Mouse (Mus musculus): ENCODE results near the gene C1qc. TPM values are rescaled to one million over a fixed set of nuclear protein-coding genes. Genes with fewer than 3 reads are reported as not detected.

The C1qc gene
- 42.7 and 51.9 TPM in 2 replicates for polyA plus RNA-seq (2012; rRNA removed)

GRCm38 (mm10) chr4:136892811-136893210, at the start of gene C1qc:
Gene C1qc, minus strand, starts transcription at chr4:136893065.
- Histone ChIP-seq H3K27me3 (replicated peaks; ENCODE audit: control insufficient read depth, insufficient read depth, low read length) (no peaks in the 10 kb centered on the region), H3K27ac (ENCODE audit: insufficient read depth, low read depth, low read length) (no peak within 1 kb of the TSS), H3K4me3 (ENCODE audit: insufficient read depth, low read depth, low read length) (no peak within 1 kb of the TSS), H3K4me1 (ENCODE audit: control insufficient read depth, insufficient read depth, low read length) (no peaks in the 10 kb centered on the region), H3K36me3 (ENCODE audit: control insufficient read depth, insufficient read depth, low read length) (no peaks in the 10 kb centered on the region)
- DNase-seq = peak; percentile 32
- WGBS = 63% methylated on average over 5 of the region's 5 CpGs
- TF ChIP-seq POLR2A (IDR thresholded peaks at IDR 0.05; ENCODE audit: low read depth, low read length) (no peak), CTCF (conservative IDR thresholded peaks at IDR 0.05; ENCODE audit: insufficient read depth, insufficient read length, low read depth, low read length) (no peak)

GRCm38 (mm10) chr4:136937935-136938334, 45.1 kb upstream of the C1qc start:
- H3K27me3 ChIP-seq (replicated peaks; ENCODE audit: control insufficient read depth, insufficient read depth, low read length) = no peaks in the 10 kb centered on the region
- H3K4me1 ChIP-seq (ENCODE audit: control insufficient read depth, insufficient read depth, low read length) = no peaks in the 10 kb centered on the region
- TF ChIP-seq POLR2A (IDR thresholded peaks at IDR 0.05; ENCODE audit: low read depth, low read length) (no peak), CTCF (conservative IDR thresholded peaks at IDR 0.05; ENCODE audit: insufficient read depth, insufficient read length, low read depth, low read length) (no peak)
- H3K27ac ChIP-seq (ENCODE audit: insufficient read depth, low read depth, low read length) = no peak overlapping the region
- no peak overlapping the region for H3K4me3 ChIP-seq (ENCODE audit: insufficient read depth, low read depth, low read length)
- no peaks in the 10 kb centered on the region for H3K36me3 ChIP-seq (ENCODE audit: control insufficient read depth, insufficient read depth, low read length)
- WGBS = 88% methylated on average over 5 of the region's 5 CpGs
- DNase-seq = no peak

GRCm38 (mm10) chr4:136937344-136937743, 44.5 kb upstream of the C1qc start:
- H3K36me3 ChIP-seq (ENCODE audit: control insufficient read depth, insufficient read depth, low read length) = no peaks in the 10 kb centered on the region
- no peaks in the 10 kb centered on the region for H3K27me3 ChIP-seq (replicated peaks; ENCODE audit: control insufficient read depth, insufficient read depth, low read length)
- no peak overlapping the region for H3K27ac ChIP-seq (ENCODE audit: insufficient read depth, low read depth, low read length)
- TF ChIP-seq CTCF (conservative IDR thresholded peaks at IDR 0.05; ENCODE audit: insufficient read depth, insufficient read length, low read depth, low read length) = no peak
- TF ChIP-seq POLR2A (IDR thresholded peaks at IDR 0.05; ENCODE audit: low read depth, low read length) = no peak
- DNase-seq = no peak
- H3K4me1 ChIP-seq (ENCODE audit: control insufficient read depth, insufficient read depth, low read length) = no peaks in the 10 kb centered on the region
- H3K4me3 ChIP-seq (ENCODE audit: insufficient read depth, low read depth, low read length) = no peak overlapping the region
- WGBS = 74% methylated on average over 4 of the region's 4 CpGs

GRCm38 (mm10) chr4:136934746-136935613, 42.1 kb upstream of the C1qc start:
- Histone ChIP-seq H3K4me3 (ENCODE audit: insufficient read depth, low read depth, low read length) (no peak overlapping the region), H3K36me3 (ENCODE audit: control insufficient read depth, insufficient read depth, low read length) (no peaks in the 10 kb centered on the region), H3K27ac (ENCODE audit: insufficient read depth, low read depth, low read length) (no peak overlapping the region), H3K4me1 (ENCODE audit: control insufficient read depth, insufficient read depth, low read length) (no peaks in the 10 kb centered on the region), H3K27me3 (replicated peaks; ENCODE audit: control insufficient read depth, insufficient read depth, low read length) (no peaks in the 10 kb centered on the region)
- WGBS = 49% methylated on average over 18 of the region's 18 CpGs
- TF ChIP-seq POLR2A (IDR thresholded peaks at IDR 0.05; ENCODE audit: low read depth, low read length) (no peak), CTCF (conservative IDR thresholded peaks at IDR 0.05; ENCODE audit: insufficient read depth, insufficient read length, low read depth, low read length) (no peak)
- no peak for DNase-seq

- Histone ChIP-seq H3K27me3 (replicated peaks; ENCODE audit: control insufficient read depth, insufficient read depth, low read length) (no peaks in the 10 kb centered on the region), H3K4me3 (ENCODE audit: insufficient read depth, low read depth, low read length) (no peak overlapping the region), H3K36me3 (ENCODE audit: control insufficient read depth, insufficient read depth, low read length) (no peaks in the 10 kb centered on the region), H3K4me1 (ENCODE audit: control insufficient read depth, insufficient read depth, low read length) (no peaks in the 10 kb centered on the region), H3K27ac (ENCODE audit: insufficient read depth, low read depth, low read length) (no peak overlapping the region)
- 87% methylated on average over 8 of the region's 8 CpGs for WGBS
- TF ChIP-seq CTCF (conservative IDR thresholded peaks at IDR 0.05; ENCODE audit: insufficient read depth, insufficient read length, low read depth, low read length) (no peak), POLR2A (IDR thresholded peaks at IDR 0.05; ENCODE audit: low read depth, low read length) (no peak)
- DNase-seq = no peak
Measured at GRCm38 (mm10) chr4:136930474-136930873, 37.6 kb upstream of the C1qc start.

GRCm38 (mm10) chr4:136928928-136929327, 36.1 kb upstream of the C1qc start:
- no peak overlapping the region for H3K27ac ChIP-seq (ENCODE audit: insufficient read depth, low read depth, low read length)
- 12% methylated on average over 5 of the region's 5 CpGs for WGBS
- TF ChIP-seq CTCF (conservative IDR thresholded peaks at IDR 0.05; ENCODE audit: insufficient read depth, insufficient read length, low read depth, low read length) (peak; percentile 48), POLR2A (IDR thresholded peaks at IDR 0.05; ENCODE audit: low read depth, low read length) (no peak)
- peak; percentile 44 for DNase-seq
- H3K36me3 ChIP-seq (ENCODE audit: control insufficient read depth, insufficient read depth, low read length) = no peaks in the 10 kb centered on the region
- H3K27me3 ChIP-seq (replicated peaks; ENCODE audit: control insufficient read depth, insufficient read depth, low read length) = no peaks in the 10 kb centered on the region
- H3K4me1 ChIP-seq (ENCODE audit: control insufficient read depth, insufficient read depth, low read length) = no peaks in the 10 kb centered on the region
- no peak overlapping the region for H3K4me3 ChIP-seq (ENCODE audit: insufficient read depth, low read depth, low read length)

GRCm38 (mm10) chr4:136925804-136926203, 32.9 kb upstream of the C1qc start:
- 26% methylated on average over 15 of the region's 15 CpGs for WGBS
- no peak for TF ChIP-seq CTCF (conservative IDR thresholded peaks at IDR 0.05; ENCODE audit: insufficient read depth, insufficient read length, low read depth, low read length)
- no peak for TF ChIP-seq POLR2A (IDR thresholded peaks at IDR 0.05; ENCODE audit: low read depth, low read length)
- H3K27me3 ChIP-seq (replicated peaks; ENCODE audit: control insufficient read depth, insufficient read depth, low read length) = no peaks in the 10 kb centered on the region
- H3K27ac ChIP-seq (ENCODE audit: insufficient read depth, low read depth, low read length) = no peak overlapping the region
- DNase-seq = no peak
- H3K36me3 ChIP-seq (ENCODE audit: control insufficient read depth, insufficient read depth, low read length) = no peaks in the 10 kb centered on the region
- H3K4me3 ChIP-seq (ENCODE audit: insufficient read depth, low read depth, low read length) = no peak overlapping the region
- no peaks in the 10 kb centered on the region for H3K4me1 ChIP-seq (ENCODE audit: control insufficient read depth, insufficient read depth, low read length)
